Mouse (Mus musculus): ENCODE measurements at regions not wholly inside any gene's neighbourhood (a gene's known extent, or its start where the extent isn't known, plus 50 kb on each side); places are given as distances from the start of the nearest gene placed in this dataset.
A peak's percentile ranks its signal among the peaks of the same experiment; 100 is the strongest.

DNA sequence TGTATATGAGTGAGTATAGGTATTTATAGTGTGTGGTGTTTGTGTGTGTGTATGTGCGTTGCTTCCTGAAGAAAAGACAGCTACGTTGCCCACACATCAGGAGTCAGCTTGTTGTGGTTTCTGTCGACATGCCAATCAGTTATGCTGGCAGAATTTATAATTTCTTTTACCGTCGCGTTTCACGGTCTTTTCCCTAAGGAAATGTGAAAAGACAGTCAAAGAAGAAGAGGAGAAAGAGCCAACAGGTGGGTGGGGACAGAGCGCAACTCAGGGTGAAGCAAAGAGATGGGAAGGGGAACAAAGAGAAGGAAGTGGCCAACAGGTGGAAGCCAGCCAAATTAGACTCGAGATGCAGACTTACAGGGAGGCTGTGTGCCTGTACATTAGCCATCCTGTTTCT is 204.2 kb downstream of the Rpap3 start:
- no peak for DNase-seq (ENCODE audit: low spot score)

- no peak for DNase-seq (ENCODE audit: low spot score)
Measured at GRCm38 (mm10) chr15:97499821-97500385, 205.7 kb downstream of the Rpap3 start.

DNA sequence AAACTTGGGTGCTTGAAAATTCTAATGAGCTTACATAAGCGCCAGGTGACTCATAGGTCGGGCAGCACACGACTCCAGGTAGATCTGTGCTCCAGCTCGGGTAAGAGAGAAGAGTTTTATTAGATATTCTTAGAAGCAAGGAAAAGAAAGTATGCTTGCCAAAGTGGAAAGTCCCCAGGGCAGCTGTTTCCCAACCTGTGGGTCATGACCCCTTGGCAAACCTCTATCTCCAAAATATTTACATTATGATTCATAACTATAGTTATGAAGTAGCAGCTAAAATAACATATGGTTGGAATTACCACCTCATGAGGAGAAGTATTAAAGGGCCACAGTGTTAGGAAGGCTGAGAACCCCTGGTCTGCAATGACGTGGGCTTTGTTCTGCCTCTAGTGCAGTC is 206.4 kb downstream of the Rpap3 start:
- no peak for DNase-seq (ENCODE audit: low spot score)

- DNase-seq (ENCODE audit: low spot score): peak; percentile 7
Measured at GRCm38 (mm10) chr15:97498375-97498774, 207.2 kb downstream of the Rpap3 start.

DNA sequence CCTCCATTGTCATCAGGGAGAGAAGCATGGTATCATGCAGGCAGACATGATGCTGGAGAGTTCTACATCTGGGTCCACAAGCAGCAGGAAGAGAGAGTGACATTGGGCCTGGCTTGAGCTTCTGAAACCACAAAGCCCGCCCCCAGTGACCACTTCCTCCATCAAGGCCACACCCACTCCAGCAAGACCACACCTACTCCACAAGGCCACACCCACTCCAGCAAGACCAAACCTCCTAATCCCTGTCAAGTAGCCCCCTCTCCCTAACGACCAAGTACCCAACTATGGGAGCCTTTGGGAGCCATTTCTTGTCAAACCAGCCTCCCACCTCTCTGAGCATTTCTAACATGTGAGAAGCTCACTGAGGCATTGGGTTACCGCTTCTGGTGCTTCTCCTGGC is 209.6 kb downstream of the Rpap3 start:
- DNase-seq (ENCODE audit: low spot score): no peak

DNA sequence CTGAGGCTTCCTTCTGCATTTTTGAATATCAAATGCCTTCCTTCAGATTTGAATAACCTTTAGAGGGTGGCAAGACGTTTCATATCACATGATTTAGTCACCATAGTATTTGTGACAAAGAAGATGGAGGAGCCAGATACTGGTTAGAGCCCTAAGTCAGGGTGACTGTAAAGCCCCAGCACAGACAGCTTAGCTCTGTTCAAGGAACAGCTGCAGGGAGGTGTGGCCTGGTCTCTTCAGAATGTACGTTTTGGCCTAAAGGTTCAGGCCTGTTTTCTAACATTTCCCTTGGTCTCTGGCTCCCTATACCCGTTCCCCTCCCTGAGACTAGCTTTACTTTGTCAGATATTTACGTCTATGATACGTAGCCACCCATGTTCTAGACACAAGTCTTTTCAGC is 212.3 kb downstream of the Rpap3 start:
- DNase-seq (ENCODE audit: low spot score): no peak

GRCm38 (mm10) chr15:97491796-97492195 is 213.8 kb downstream of the Rpap3 start:
- peak; percentile 25 for DNase-seq (ENCODE audit: low spot score)

GRCm38 (mm10) chr15:97487425-97487824 is 218.2 kb downstream of the Rpap3 start:
- DNase-seq (ENCODE audit: low spot score): no peak

GRCm38 (mm10) chr15:97471986-97472779 is 225.1 kb upstream of the Amigo2 start:
- no peak for DNase-seq (ENCODE audit: low spot score)

DNA sequence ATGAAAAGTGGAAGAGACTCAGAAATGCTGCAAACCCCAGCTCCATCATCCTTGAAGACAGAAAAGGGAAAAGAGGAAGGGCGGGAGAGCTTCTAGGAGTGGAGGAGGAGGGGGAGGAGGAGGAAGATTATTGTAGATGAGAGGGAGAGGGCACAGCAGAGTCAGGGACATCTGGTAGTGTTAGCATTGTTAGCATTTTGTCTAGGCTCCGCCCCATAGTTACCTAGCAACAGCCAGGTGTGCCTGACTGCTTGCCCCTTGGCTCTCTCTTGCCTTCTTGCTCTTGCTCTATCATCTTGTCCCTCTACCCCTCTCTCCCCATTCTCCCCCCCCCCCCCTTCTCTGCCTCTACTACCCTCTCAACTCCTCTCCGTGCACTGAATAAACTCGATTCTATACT is 224.4 kb upstream of the Amigo2 start:
- DNase-seq (ENCODE audit: low spot score): no peak

DNA sequence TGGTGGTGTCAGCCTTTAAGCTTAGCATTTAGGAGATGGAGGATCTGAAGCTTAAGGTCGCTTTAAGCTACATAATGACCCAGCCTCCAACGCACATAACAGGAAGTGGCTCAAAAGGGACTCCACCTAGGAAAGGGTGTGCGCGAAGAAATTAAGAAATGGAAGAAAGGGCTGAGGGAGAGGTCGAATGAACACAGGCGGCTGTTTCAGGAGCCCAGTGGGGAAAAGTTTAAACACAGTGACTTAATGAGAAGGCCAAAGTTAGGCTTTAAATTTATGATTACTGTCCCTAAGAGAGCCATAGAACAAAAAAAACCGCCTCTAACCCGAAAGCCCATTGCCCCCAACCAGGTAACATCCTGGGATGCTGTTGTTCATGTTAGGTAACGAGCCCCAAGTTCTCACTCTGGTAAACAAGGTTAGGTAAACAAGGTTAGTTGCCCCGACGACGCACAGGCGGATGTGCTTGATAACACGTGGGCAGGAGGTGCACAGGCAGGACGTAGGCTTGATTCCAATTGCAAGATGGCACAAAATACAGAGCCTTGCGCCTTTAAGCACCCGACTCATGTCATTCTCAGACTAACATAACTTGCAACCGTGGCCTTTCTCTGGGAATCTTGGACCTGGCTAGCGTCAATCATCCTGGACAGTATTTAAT is 222.7 kb upstream of the Amigo2 start:
- DNase-seq (ENCODE audit: low spot score): no peak

- DNase-seq (ENCODE audit: low spot score): no peak
Measured at GRCm38 (mm10) chr15:97468732-97469683, 221.9 kb upstream of the Amigo2 start.

- DNase-seq (ENCODE audit: low spot score): no peak
Measured at GRCm38 (mm10) chr15:97467781-97468485, 220.8 kb upstream of the Amigo2 start.

DNA sequence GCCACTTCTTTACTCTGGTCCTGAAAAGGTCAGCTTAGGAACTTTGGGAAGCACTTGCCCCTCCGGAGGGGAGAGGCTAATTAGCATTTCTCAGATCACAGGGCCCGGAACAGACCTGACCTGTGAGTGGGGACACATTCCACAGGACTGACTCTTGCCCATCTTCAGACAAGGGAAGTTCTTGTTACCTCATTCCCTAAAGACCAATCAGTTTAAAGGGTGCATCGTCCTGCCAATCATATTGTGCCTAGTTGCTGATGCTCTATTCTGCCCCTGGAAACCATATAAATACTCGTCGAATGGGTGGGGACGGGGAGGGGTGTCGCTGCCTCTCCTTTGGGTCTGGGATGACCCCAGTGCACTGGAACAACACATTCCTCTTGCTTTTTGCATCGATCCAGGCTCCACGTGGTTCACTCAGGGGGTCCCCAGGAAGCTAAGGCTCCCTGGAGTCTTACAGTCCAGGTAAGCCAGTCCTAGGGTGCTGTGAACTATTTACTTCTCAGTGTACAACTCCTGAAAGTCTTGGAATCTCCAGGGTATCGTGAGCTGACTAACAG is 219.9 kb upstream of the Amigo2 start:
- no peak for DNase-seq (ENCODE audit: low spot score)

GRCm38 (mm10) chr15:97466110-97466509 is 219.0 kb upstream of the Amigo2 start:
- no peak for DNase-seq (ENCODE audit: low spot score)

DNA sequence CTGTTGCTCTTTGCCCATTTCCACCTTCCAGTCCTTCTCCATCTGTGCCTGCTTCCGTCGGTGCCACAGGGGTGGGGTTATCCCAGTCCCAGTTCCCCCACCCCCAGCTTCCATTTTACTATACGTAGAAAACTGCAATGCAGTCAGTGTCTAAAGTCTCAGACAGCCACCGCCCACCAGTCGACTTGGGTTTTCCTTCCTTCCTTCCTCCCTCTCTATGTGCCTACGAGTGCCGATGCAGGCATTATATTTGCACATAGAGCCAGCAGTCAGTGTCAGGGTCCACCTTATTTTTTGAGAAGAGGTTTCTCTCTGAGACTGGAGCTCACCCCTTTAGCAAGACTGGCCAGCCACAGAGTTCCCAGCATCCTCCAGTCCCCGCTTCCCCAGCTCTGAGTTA is 218.3 kb upstream of the Amigo2 start:
- no peak for DNase-seq (ENCODE audit: low spot score)

- DNase-seq (ENCODE audit: low spot score): no peak
Measured at GRCm38 (mm10) chr15:97464737-97465136, 217.7 kb upstream of the Amigo2 start.

- DNase-seq (ENCODE audit: low spot score): peak; percentile 38
Measured at GRCm38 (mm10) chr15:97462587-97462986, 215.5 kb upstream of the Amigo2 start.

- no peak for DNase-seq (ENCODE audit: low spot score)
Measured at GRCm38 (mm10) chr15:97462006-97462405, 214.9 kb upstream of the Amigo2 start.

DNA sequence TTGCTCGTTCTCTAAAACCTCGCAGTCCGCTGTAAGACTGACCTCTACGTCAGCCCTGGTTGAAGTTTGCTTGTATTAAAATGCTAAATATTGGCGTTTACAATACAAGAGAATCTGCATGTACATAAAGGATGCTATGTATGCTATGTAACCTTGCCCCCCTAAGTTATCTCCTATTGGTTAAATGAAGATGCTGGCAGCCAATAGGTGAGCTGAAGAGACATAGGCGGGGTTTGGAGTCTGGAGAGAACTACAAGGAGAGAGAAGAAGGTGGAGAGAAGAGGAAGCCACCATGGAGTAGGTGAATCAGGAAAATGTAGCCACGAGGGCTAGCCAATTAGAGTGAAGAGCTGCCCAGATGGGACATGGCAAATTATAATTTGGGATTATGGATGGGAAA is 214.0 kb upstream of the Amigo2 start:
- DNase-seq (ENCODE audit: low spot score): no peak

DNA sequence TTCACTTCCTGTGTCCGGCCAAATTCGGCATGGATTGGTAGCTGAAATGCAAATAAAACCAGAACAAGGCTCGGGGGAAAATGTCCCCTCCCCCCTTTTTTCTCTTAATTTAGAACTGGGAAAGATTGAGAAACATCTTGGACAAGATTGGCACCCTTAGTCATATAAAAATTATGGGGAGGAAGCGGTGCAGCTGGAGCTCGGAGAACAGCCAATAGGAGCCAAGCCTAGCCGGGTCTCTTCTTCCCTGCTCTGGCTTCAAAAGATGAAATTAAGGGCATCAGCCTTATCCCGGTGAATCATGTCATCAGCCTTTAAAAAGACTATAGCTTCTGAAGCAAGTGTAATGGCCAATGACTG is 213.3 kb upstream of the Amigo2 start:
- no peak for DNase-seq (ENCODE audit: low spot score)

Measured in yolk sac, embryonic 10.5 days (tissue).